Mouse (Mus musculus) brown adipose tissue, adult 24 weeks (tissue): Measurements from ENCODE around the gene Tmf1. TPM values are rescaled to one million over a fixed set of nuclear protein-coding genes. Genes with fewer than 3 reads are reported as not detected.

ENCODE experiments used
- H3K27ac ChIP-seq: fragments of 200-500 bp; replicated peaks from 2 replicates; pipeline ENCODE4 v1.5.1; 2012; ENCODE audit warnings: low read depth, mild to moderate bottlenecking, low read length
- H3K4me1 ChIP-seq: fragments of 200-500 bp; 2 replicates; pipeline ENCODE4 v1.6.1; 2012; ENCODE audit warnings: low read length, mixed read lengths; ENCODE audit not compliant: control insufficient read depth, insufficient read depth, insufficient read length
- H3K4me3 ChIP-seq: fragments of 200-500 bp; 2 replicates; pipeline ENCODE4 v1.5.1; 2012; ENCODE audit warnings: low read depth, mild to moderate bottlenecking, low read length, moderate library complexity; ENCODE audit not compliant: insufficient read depth
- polyA plus RNA-seq: library from polyadenylated mRNA; stranded (reverse); fragments of >200 nt; gene quantifications from 2 replicates; pipeline ENCODE4 v1.2.4, GENCODE M21; 2012; ENCODE audit not compliant: missing spikeins, insufficient read depth, insufficient read length

Gene Tmf1
- 16.7 and 30.3 TPM in 2 replicates for polyA plus RNA-seq

- peak within 1 kb of the TSS; percentile 90 for H3K27ac ChIP-seq
Measured at GRCm38 (mm10) chr6:97178491-97179366, at the start of gene Tmf1. Tmf1 (minus strand) TSS chr6:97179122.

GRCm38 (mm10) chr6:97227067-97227847, 48.3 kb upstream of the Tmf1 start:
- Histone ChIP-seq H3K4me3 (no peak overlapping the region), H3K27ac (no peak overlapping the region), H3K4me1 (peaks cover 4% of the 10 kb centered on the region)

More at GRCm38 (mm10) chr6:97178491-97179366, at the start of gene Tmf1:
- H3K4me3 ChIP-seq: peak within 1 kb of the TSS; percentile 92
- no peaks in the 10 kb centered on the region; the same call in 1 of the 2 replicates for H3K4me1 ChIP-seq

GRCm38 (mm10) chr6:97226083-97226491, 47.2 kb upstream of the Tmf1 start:
- no peak overlapping the region for H3K4me3 ChIP-seq
- H3K27ac ChIP-seq: no peak overlapping the region
- H3K4me1 ChIP-seq: peaks cover 9% of the 10 kb centered on the region

- Histone ChIP-seq H3K4me1 (peaks cover 9% of the 10 kb centered on the region), H3K4me3 (no peak overlapping the region), H3K27ac (no peak overlapping the region)
Measured at GRCm38 (mm10) chr6:97224505-97224904, 45.6 kb upstream of the Tmf1 start.

GRCm38 (mm10) chr6:97223566-97223965, 44.6 kb upstream of the Tmf1 start:
- Histone ChIP-seq H3K4me3 (no peak overlapping the region), H3K27ac (no peak overlapping the region), H3K4me1 (peaks cover 9% of the 10 kb centered on the region)

DNA sequence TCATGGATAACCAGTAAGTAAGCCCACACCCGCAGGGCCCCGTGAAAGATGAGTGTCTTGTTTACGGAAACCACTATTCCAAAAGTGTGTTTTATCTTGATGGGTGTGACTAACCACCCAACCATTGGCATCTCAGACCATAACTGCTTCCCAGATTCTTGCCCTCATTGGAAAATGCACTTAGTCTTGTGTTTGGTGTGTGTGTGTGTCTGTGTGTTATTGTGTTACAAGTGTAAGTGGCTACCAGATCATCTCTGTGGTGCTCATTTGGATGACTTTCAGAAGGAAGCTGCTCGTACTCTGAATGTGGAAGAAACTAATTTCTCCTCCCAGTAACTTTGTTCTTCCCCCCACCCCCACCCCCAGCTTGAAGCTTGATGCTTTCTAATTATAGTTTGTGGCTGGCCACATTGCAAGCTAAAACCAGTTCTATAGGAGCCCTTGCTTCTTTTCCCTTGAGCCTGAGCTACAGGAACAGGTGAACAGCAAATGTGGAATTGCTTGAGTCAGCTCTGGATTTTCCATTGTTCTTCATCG, 44.1 kb upstream of the Tmf1 start:
- Histone ChIP-seq H3K4me3 (no peak overlapping the region), H3K4me1 (peaks cover 9% of the 10 kb centered on the region), H3K27ac (no peak overlapping the region; the same call in 1 of the 2 replicates)

GRCm38 (mm10) chr6:97222321-97222720, 43.4 kb upstream of the Tmf1 start:
- H3K4me3 ChIP-seq: no peak overlapping the region
- no peak overlapping the region for H3K27ac ChIP-seq
- H3K4me1 ChIP-seq: peaks cover 9% of the 10 kb centered on the region

- H3K27ac ChIP-seq: no peak overlapping the region
- no peak overlapping the region for H3K4me3 ChIP-seq
- H3K4me1 ChIP-seq: peaks cover 9% of the 10 kb centered on the region
Measured at GRCm38 (mm10) chr6:97221205-97222025, 42.5 kb upstream of the Tmf1 start.

- Histone ChIP-seq H3K4me3 (no peak overlapping the region), H3K27ac (no peak overlapping the region), H3K4me1 (peaks cover 9% of the 10 kb centered on the region)
Measured at GRCm38 (mm10) chr6:97220672-97221071, 41.8 kb upstream of the Tmf1 start.

- Histone ChIP-seq H3K4me3 (no peak overlapping the region), H3K4me1 (peaks cover 13% of the 10 kb centered on the region), H3K27ac (no peak overlapping the region)
Measured at GRCm38 (mm10) chr6:97216154-97216821, 37.4 kb upstream of the Tmf1 start.

DNA sequence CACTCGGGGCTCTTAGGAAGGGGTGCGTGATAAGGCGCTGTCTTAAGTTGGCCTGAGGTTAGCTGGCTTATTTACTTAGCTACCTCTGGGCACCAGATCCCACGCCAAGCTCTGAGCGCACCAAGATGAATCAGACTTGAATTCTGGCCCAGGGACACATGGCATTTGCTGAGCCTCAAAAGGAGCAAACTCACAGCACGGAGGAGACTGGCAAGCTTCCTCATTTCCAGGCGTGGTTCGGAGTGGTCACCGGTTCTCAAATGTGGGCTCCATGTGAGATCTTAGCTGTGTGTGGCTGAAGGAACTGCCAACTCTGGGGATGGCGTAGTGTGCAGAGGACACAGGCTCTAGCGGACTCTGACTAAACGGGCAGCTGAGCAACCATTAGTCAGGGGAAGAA, 33.1 kb upstream of the Tmf1 start:
- H3K4me1 ChIP-seq: peaks cover 13% of the 10 kb centered on the region
- H3K27ac ChIP-seq: peak overlapping the region; percentile 70
- H3K4me3 ChIP-seq: peak overlapping the region; percentile 81

- peak overlapping the region; percentile 81 for H3K4me3 ChIP-seq
- peaks cover 13% of the 10 kb centered on the region for H3K4me1 ChIP-seq
- H3K27ac ChIP-seq: peak overlapping the region; percentile 87
Measured at GRCm38 (mm10) chr6:97210962-97211601, 32.2 kb upstream of the Tmf1 start.

DNA sequence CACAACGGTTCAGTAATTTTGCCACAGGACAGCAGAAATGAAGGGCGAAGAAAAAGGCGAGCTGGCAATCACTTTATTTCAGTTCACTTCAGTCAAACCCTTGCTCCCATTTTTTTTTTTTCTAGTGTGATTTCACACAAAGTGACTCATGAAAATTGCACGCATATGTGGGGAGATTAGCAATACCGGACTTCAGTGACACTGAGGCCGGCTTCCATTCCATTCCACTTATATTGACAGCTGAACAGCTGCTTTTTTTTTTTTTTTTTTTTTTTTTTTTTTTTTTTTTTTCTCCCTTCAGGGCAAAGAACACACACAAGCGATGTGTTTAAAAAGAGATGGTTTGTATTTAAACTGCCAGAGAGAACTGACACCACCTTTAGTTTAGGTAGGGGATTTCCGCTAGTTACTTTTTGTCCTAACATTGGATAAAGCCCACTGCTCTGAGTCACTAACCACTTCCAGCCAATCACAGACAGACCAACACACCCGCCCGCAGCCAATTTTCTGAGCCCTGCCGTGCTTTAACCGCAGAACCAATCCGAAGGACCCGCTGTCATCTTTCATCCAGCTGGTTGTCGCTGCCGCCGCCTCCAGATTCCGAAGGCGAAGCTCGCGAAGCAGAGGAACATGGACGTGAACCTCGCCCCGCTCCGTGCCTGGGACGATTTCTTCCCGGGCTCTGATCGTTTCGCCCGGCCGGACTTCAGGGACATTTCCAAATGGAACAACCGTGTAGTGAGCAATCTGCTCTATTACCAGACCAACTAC, 31.5 kb upstream of the Tmf1 start, which contains the start of gene Arl6ip5:
Gene Arl6ip5, plus strand, starts transcription at position 499 of the 771 bp plus-strand sequence.
- peak within 1 kb of the TSS; percentile 81 for H3K4me3 ChIP-seq
- peaks cover 13% of the 10 kb centered on the region for H3K4me1 ChIP-seq
- H3K27ac ChIP-seq: peak within 1 kb of the TSS; percentile 87
